Mouse (Mus musculus) midbrain, embryonic 13.5 days (tissue): Measurements from ENCODE around the gene Rad18. TPM values are rescaled to one million over a fixed set of nuclear protein-coding genes. Genes with fewer than 3 reads are reported as not detected.

Experiments used
- ATAC-seq: fragments of 200-750 bp; cut with Nextera tagmentation; 2 replicates; pipeline ENCODE4 v1.8.0; 2017; ENCODE audit warnings: mild to moderate bottlenecking, moderate TSS enrichment, moderate library complexity
- H3K27ac ChIP-seq: fragments of 300-500 bp; sonication (generic); 2 replicates; pipeline ENCODE4 v1.5.1; 2015; ENCODE audit warnings: inconsistent platforms, mild to moderate bottlenecking, moderate library complexity
- H3K27me3 ChIP-seq: fragments of 300-500 bp; sonication (generic); 2 replicates; pipeline ENCODE4 v1.6.1; 2015; ENCODE audit warnings: mild to moderate bottlenecking, inconsistent platforms
- H3K36me3 ChIP-seq: fragments of 300-500 bp; sonication (generic); 2 replicates; pipeline ENCODE4 v1.6.1; 2015; ENCODE audit warnings: mild to moderate bottlenecking, inconsistent platforms
- H3K4me1 ChIP-seq: fragments of 300-500 bp; sonication (generic); replicated peaks from 2 replicates; pipeline ENCODE4 v1.6.1; 2015; ENCODE audit warnings: inconsistent platforms
- H3K4me2 ChIP-seq: fragments of 300-500 bp; sonication (generic); replicated peaks from 2 replicates; pipeline ENCODE4 v1.6.1; 2015; ENCODE audit warnings: moderate library complexity, mild to moderate bottlenecking, inconsistent platforms
- H3K4me3 ChIP-seq: fragments of 300-500 bp; sonication (generic); replicated peaks from 2 replicates; pipeline ENCODE4 v1.5.1; 2015; ENCODE audit warnings: mild to moderate bottlenecking, inconsistent platforms
- H3K9ac ChIP-seq: fragments of 300-500 bp; sonication (generic); replicated peaks from 2 replicates; pipeline ENCODE4 v1.6.1; 2015; ENCODE audit warnings: mild to moderate bottlenecking, inconsistent platforms
- H3K9me3 ChIP-seq: fragments of 300-500 bp; sonication (generic); 2 replicates; pipeline ENCODE4 v1.6.1; 2016; ENCODE audit warnings: mild to moderate bottlenecking, inconsistent platforms
- WGBS: fragments of 180-500 bp; shearing (Covaris S2); methylation state at CpG from one replicate; pipeline ENCODE4 v1.1.7; 2015; 5-methylcytosine and 5-hydroxymethylcytosine counted together
- polyA plus RNA-seq: library from polyadenylated mRNA; unstranded; fragments of >200 nt; fragmentation: Nextera tagmentation; extraction: Ambion mirVana; gene quantifications from 2 replicates; pipeline ENCODE4 v1.2.1, GENCODE M21; 2015

Rad18 gene
- polyA plus RNA-seq, 1 experiment from 2014 or later = 18.6 TPM

- Histone ChIP-seq H3K4me3 (no peak overlapping the region), H3K27me3 (no peaks in the 10 kb centered on the region), H3K9me3 (no peaks in the 10 kb centered on the region), H3K9ac (no peak overlapping the region), H3K4me1 (no peaks in the 10 kb centered on the region), H3K36me3 (no peaks in the 10 kb centered on the region), H3K4me2 (no peak overlapping the region), H3K27ac (no peak overlapping the region)
- ATAC-seq = no peak
- 93% methylated on average over 4 of the region's 4 CpGs for WGBS
These were observed 66.2 kb downstream of the Rad18 start for GRCm38 (mm10) chr6:112630291-112630690.

GRCm38 (mm10) chr6:112628301-112628700 is 68.2 kb downstream of the Rad18 start:
- Histone ChIP-seq H3K4me3 (no peak overlapping the region), H3K27ac (no peak overlapping the region), H3K9ac (no peak overlapping the region), H3K36me3 (0 out of 2 replicates have a peak, but pooled peaks cover 3% of the 10 kb centered on the region), H3K27me3 (no peaks in the 10 kb centered on the region), H3K4me2 (no peak overlapping the region), H3K9me3 (no peaks in the 10 kb centered on the region), H3K4me1 (no peaks in the 10 kb centered on the region)
- no peak for ATAC-seq
- whole genome bisulfite sequencing = 83% methylated on average over 8 of the region's 8 CpGs

GRCm38 (mm10) chr6:112622321-112622720 is 74.2 kb downstream of the Rad18 start:
- Histone ChIP-seq H3K27me3 (no peaks in the 10 kb centered on the region), H3K4me3 (no peak overlapping the region), H3K36me3 (0 out of 2 replicates have a peak, but pooled peaks cover 3% of the 10 kb centered on the region), H3K9me3 (no peaks in the 10 kb centered on the region), H3K9ac (no peak overlapping the region), H3K4me1 (no peaks in the 10 kb centered on the region), H3K27ac (no peak overlapping the region), H3K4me2 (no peak overlapping the region)
- 77% methylated on average over 4 of the region's 4 CpGs for WGBS
- no peak for ATAC-seq

- Histone ChIP-seq H3K9me3 (no peaks in the 10 kb centered on the region), H3K4me1 (no peaks in the 10 kb centered on the region), H3K27ac (no peak overlapping the region), H3K4me3 (no peak overlapping the region), H3K9ac (no peak overlapping the region), H3K4me2 (no peak overlapping the region), H3K36me3 (0 out of 2 replicates have a peak, but pooled peaks cover 2% of the 10 kb centered on the region), H3K27me3 (no peaks in the 10 kb centered on the region)
- 95% methylated on average over 5 of the region's 5 CpGs for WGBS
- ATAC-seq = no peak
These were observed 76.5 kb downstream of the Rad18 start for GRCm38 (mm10) chr6:112620027-112620426.

- Histone ChIP-seq H3K9me3 (no peaks in the 10 kb centered on the region), H3K4me3 (no peak overlapping the region), H3K27me3 (no peaks in the 10 kb centered on the region), H3K4me2 (no peak overlapping the region), H3K4me1 (no peaks in the 10 kb centered on the region), H3K36me3 (no peaks in the 10 kb centered on the region), H3K27ac (no peak overlapping the region), H3K9ac (no peak overlapping the region)
- no peak for ATAC-seq
- 95% methylated on average over 4 of the region's 4 CpGs for WGBS
These were observed 78.7 kb downstream of the Rad18 start for GRCm38 (mm10) chr6:112617728-112618318.

DNA sequence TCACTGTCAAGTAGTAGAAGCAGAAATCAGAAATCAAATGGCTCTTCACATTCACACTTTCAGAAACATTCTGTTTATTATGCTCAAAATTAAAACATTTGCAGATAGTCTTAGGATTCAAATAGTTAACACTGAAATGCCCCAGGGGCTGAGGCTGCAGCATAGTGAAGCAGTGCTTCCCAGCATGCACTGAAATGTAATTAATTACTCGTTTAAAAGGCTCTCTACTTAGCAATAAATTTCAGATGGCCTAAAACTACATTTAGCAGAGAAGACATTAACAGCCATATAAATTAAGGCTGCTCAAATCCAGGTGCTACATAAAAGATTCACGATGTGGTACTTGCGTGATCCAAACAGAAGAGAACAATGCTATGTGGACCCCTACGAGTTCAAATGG is 87.5 kb downstream of the Rad18 start:
- Histone ChIP-seq H3K4me1 (no peaks in the 10 kb centered on the region), H3K9ac (no peak overlapping the region), H3K4me2 (no peak overlapping the region), H3K27me3 (no peaks in the 10 kb centered on the region), H3K27ac (no peak overlapping the region), H3K9me3 (no peaks in the 10 kb centered on the region), H3K4me3 (no peak overlapping the region), H3K36me3 (no peaks in the 10 kb centered on the region)
- 87% methylated on average over 4 of the region's 4 CpGs for WGBS
- ATAC-seq = no peak

- H3K36me3 ChIP-seq = no peaks in the 10 kb centered on the region
- no peak overlapping the region for H3K27ac ChIP-seq
- H3K9me3 ChIP-seq = no peaks in the 10 kb centered on the region
- no peak overlapping the region for H3K4me2 ChIP-seq
- H3K4me3 ChIP-seq = no peak overlapping the region
- ATAC-seq = no peak
- no peaks in the 10 kb centered on the region for H3K4me1 ChIP-seq
- no peaks in the 10 kb centered on the region for H3K27me3 ChIP-seq
- H3K9ac ChIP-seq = no peak overlapping the region
These were observed 92.6 kb downstream of the Rad18 start for GRCm38 (mm10) chr6:112603866-112604265.

- Histone ChIP-seq H3K27me3 (no peaks in the 10 kb centered on the region), H3K4me1 (no peaks in the 10 kb centered on the region), H3K36me3 (no peaks in the 10 kb centered on the region), H3K9ac (no peak overlapping the region), H3K27ac (no peak overlapping the region), H3K9me3 (no peaks in the 10 kb centered on the region), H3K4me2 (no peak overlapping the region), H3K4me3 (no peak overlapping the region)
- WGBS = 92% methylated on average over 7 of the region's 7 CpGs
- no peak for ATAC-seq
These were observed 101.5 kb downstream of the Rad18 start for GRCm38 (mm10) chr6:112594971-112595370.

DNA sequence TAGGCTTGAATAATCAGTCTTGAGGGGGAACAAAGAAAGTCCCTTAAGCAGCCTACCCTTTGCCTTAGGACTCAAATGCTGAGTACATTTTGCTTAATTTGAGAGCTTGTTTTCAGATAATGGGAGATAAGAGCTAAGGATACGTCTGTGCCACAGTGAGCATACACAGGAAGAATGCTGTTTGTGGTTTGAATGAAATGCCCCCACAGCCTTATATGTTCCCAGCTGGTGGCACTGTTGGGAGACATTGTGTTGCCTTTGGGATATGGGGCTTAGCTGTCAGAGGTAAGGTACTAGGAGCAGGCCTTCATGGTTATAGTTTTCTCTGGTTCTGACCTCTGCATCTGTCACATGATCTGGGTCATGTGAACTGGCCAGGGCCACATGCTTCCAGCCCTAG is 108.6 kb downstream of the Rad18 start:
- H3K4me3 ChIP-seq = no peak overlapping the region
- H3K27me3 ChIP-seq = no peaks in the 10 kb centered on the region
- ATAC-seq = no peak
- 61% methylated on average over 1 of the region's 1 CpGs for WGBS
- no peak overlapping the region for H3K27ac ChIP-seq
- no peak overlapping the region for H3K9ac ChIP-seq
- no peak overlapping the region for H3K4me2 ChIP-seq
- H3K9me3 ChIP-seq = no peaks in the 10 kb centered on the region
- no peaks in the 10 kb centered on the region for H3K4me1 ChIP-seq
- H3K36me3 ChIP-seq = no peaks in the 10 kb centered on the region

DNA sequence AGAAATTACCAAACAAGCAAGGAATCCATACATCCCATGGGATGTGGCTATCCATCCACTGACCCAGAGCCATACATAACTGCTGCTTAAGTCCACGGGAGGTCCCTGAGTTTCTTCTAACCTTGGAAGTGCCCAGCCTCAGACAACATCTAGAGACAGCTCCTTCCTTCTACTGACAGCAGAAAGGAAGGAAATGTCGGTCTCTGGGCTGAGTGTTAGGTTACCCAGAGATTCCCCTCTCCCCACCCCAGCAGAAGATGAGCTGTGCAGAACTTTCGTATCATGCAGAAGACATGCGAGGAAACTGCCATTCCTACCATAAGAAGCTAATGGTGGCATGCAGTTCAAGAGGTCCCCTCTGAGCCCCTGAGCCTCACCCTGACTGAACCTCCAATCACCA is 109.5 kb downstream of the Rad18 start:
- Histone ChIP-seq H3K27me3 (no peaks in the 10 kb centered on the region), H3K4me2 (no peak overlapping the region), H3K27ac (no peak overlapping the region), H3K9me3 (no peaks in the 10 kb centered on the region), H3K4me3 (no peak overlapping the region), H3K36me3 (no peaks in the 10 kb centered on the region), H3K4me1 (no peaks in the 10 kb centered on the region), H3K9ac (no peak overlapping the region)
- ATAC-seq = no peak
- WGBS = 87% methylated on average over 4 of the region's 4 CpGs

DNA sequence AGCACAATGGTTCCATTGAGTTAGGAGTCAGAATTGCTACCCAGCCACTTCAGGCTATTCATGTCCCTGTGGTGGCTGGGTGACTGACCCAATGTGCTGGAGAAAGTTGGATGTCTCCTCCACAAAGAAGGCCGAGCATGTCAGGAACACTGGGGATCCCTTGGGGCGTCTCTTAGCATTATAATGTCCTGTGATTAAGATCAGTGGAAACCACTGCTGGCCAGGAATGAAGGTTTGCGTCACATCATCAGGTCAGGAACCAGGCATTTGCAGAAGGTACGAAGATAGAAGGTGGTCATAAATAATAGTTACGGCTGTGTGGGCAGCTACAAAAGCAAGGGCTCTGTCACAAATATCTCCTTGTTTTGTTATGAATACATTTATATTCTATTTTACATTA is 111.5 kb downstream of the Rad18 start:
- H3K4me1 ChIP-seq = no peaks in the 10 kb centered on the region
- 94% methylated on average over 5 of the region's 5 CpGs for WGBS
- H3K4me2 ChIP-seq = no peak overlapping the region

GRCm38 (mm10) chr6:112582022-112582421 is 114.5 kb downstream of the Rad18 start:
- Histone ChIP-seq H3K36me3 (no peaks in the 10 kb centered on the region), H3K4me2 (no peak overlapping the region), H3K4me1 (no peaks in the 10 kb centered on the region), H3K9me3 (no peaks in the 10 kb centered on the region), H3K4me3 (no peak overlapping the region), H3K9ac (no peak overlapping the region), H3K27ac (no peak overlapping the region), H3K27me3 (no peaks in the 10 kb centered on the region)
- WGBS = 78% methylated on average over 4 of the region's 4 CpGs
- 0 out of 2 replicates have a peak, but pooled peaks have one; percentile 11 for ATAC-seq

More for the DNA sequence above, 111.5 kb downstream of the Rad18 start:
- no peak overlapping the region for H3K9ac ChIP-seq
- H3K4me3 ChIP-seq = no peak overlapping the region
- no peaks in the 10 kb centered on the region for H3K9me3 ChIP-seq
- H3K36me3 ChIP-seq = no peaks in the 10 kb centered on the region
- H3K27me3 ChIP-seq = no peaks in the 10 kb centered on the region
- no peak for ATAC-seq
- H3K27ac ChIP-seq = no peak overlapping the region

DNA sequence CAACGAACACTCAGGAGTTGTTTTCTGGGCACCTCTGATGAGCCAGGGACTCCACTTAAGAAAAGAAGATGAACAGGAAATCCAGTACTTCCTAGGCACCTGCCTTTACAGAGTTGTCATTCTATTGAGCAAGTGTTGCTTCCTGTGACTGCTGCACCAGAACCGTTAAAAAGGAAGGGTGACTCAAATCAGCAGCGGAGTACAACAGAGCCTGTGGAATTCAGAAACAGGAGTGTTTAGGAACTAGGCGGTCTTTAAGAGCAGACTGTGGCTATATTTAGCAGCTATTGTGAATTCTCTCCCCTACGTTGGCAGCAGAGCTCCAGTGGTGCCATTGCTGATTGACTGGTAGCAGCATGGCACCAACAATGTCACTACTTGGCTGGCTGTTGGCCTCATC is 119.3 kb downstream of the Rad18 start:
- WGBS = 80% methylated on average over 5 of the region's 5 CpGs
- H3K4me3 ChIP-seq = no peak overlapping the region

More for the DNA sequence above, 119.3 kb downstream of the Rad18 start:
- H3K27me3 ChIP-seq = no peaks in the 10 kb centered on the region
- H3K36me3 ChIP-seq = no peaks in the 10 kb centered on the region
- H3K9me3 ChIP-seq = no peaks in the 10 kb centered on the region
- H3K4me2 ChIP-seq = no peak overlapping the region
- ATAC-seq = no peak
- H3K4me1 ChIP-seq = no peaks in the 10 kb centered on the region
- H3K9ac ChIP-seq = no peak overlapping the region
- no peak overlapping the region for H3K27ac ChIP-seq
